8 mouse cellular contexts compared by ENCODE assay signal in the genomic region with DNA sequence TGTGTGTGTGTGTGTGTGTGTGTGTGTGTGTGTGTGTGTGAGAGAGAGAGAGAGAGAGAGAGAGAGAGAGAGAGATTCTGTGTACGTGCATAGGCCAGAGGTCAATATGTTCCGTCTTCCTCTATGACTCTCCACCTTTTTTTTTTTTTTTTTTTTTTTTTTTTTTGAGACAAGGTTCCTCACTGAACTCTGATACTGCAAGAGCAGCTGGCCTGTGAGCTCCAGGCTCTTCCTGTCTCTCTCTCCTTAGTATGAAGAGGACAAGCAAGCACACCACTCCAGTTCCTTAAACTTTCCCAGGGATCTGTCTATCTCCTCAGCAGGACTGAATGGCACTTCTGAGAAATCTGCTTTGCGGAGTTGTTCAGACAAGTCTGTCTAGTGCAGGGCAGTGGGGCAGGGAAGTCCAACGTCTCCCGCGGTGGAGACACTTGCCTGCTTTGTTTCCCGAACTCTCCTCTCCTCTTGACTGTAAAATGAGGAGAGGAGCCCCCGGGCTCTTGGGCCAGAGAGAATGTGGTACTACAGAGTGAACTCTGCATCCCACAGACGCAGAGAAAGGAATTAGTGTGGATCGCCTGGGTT. TPM values are rescaled to one million over a fixed set of nuclear protein-coding genes. Genes with fewer than 3 reads are reported as not detected.
A peak's percentile ranks its signal among the peaks of the same experiment; 100 is the strongest.
DNase-seq lines count a peak whose midpoint lies in the region; ATAC-seq lines count a peak whose summit lies in the region.

No protein-coding gene starts in this region.

- ATAC-seq in kidney, embryonic 14.5 days (ENCODE audit: low FRiP score, low TSS enrichment), result no peak
- no peak for ATAC-seq in hindbrain, embryonic 16.5 days
- no peak for ATAC-seq in midbrain, embryonic 15.5 days (replicated peaks)

- H3K27ac ChIP-seq in kidney, embryonic 14.5 days (ENCODE audit: low read depth, low read length), result peak overlapping the region; percentile 81
- peak overlapping the region; percentile 33 for H3K27ac ChIP-seq in brown adipose tissue, adult 24 weeks (replicated peaks; ENCODE audit: low read depth, low read length)
- H3K27ac ChIP-seq in hindbrain, embryonic 16.5 days (ENCODE audit: low read depth, low read length), result no peak overlapping the region
- H3K27ac ChIP-seq in midbrain, embryonic 15.5 days, result no peak overlapping the region

- H3K9ac ChIP-seq in kidney, embryonic 14.5 days (ENCODE audit: low read depth, low read length), result peak overlapping the region; percentile 76
- H3K9ac ChIP-seq in hindbrain, embryonic 16.5 days (ENCODE audit: low read depth, low read length), result peak overlapping the region; percentile 22; the same call in 1 of the 2 replicates
- H3K9ac ChIP-seq in midbrain, embryonic 15.5 days, result no peak overlapping the region

- H3K4me2 ChIP-seq in kidney, embryonic 14.5 days (replicated peaks; ENCODE audit: low read depth, low read length), result peak overlapping the region; percentile 72
- H3K4me2 ChIP-seq in hindbrain, embryonic 16.5 days (ENCODE audit: low read length), result peak overlapping the region; percentile 66
- H3K4me2 ChIP-seq in midbrain, embryonic 15.5 days, result peak overlapping the region; percentile 62

- no peaks in the 10 kb centered on the region for H3K9me3 ChIP-seq in kidney, embryonic 14.5 days (ENCODE audit: control insufficient read depth, low read length)
- no peaks in the 10 kb centered on the region for H3K9me3 ChIP-seq in hindbrain, embryonic 16.5 days (ENCODE audit: control insufficient read depth, low read length)
- no peaks in the 10 kb centered on the region for H3K9me3 ChIP-seq in midbrain, embryonic 15.5 days

- 5% methylated on average over 10 of the region's 10 CpGs for WGBS in kidney, embryonic 14.5 days
- 9% methylated on average over 10 of the region's 10 CpGs for WGBS in hindbrain, embryonic 16.5 days
- 6% methylated on average over 10 of the region's 10 CpGs for WGBS in midbrain, embryonic 15.5 days

- peaks cover 5% of the 10 kb centered on the region; the same call in 1 of the 2 replicates for H3K36me3 ChIP-seq in kidney, embryonic 14.5 days (ENCODE audit: control insufficient read depth, insufficient read depth, low read length)
- H3K36me3 ChIP-seq in hindbrain, embryonic 16.5 days (ENCODE audit: control insufficient read depth, insufficient read depth, low read length), result no peaks in the 10 kb centered on the region
- no peaks in the 10 kb centered on the region for H3K36me3 ChIP-seq in midbrain, embryonic 15.5 days (replicated peaks)

- H3K4me3 ChIP-seq in kidney, embryonic 14.5 days (ENCODE audit: low read length), result peak overlapping the region; percentile 67
- H3K4me3 ChIP-seq in brown adipose tissue, adult 24 weeks (ENCODE audit: insufficient read depth, low read depth, low read length), result peak overlapping the region; percentile 75
- peak overlapping the region; percentile 46 for H3K4me3 ChIP-seq in hindbrain, embryonic 16.5 days (ENCODE audit: low read length)
- H3K4me3 ChIP-seq in midbrain, embryonic 15.5 days, result peak overlapping the region; percentile 30

- DNase-seq in kidney, adult 18-20 months, result no peak
- DNase-seq in testis, postnatal 10 days (ENCODE audit: low spot score), result no peak
- no peak for DNase-seq in kidney, postnatal 36 days
- no peak for DNase-seq in adrenal gland, postnatal 36 days

- no peaks in the 10 kb centered on the region for H3K27me3 ChIP-seq in kidney, embryonic 14.5 days (ENCODE audit: control insufficient read depth, insufficient read depth, low read length)
- no peaks in the 10 kb centered on the region; the same call in none of the 2 replicates for H3K27me3 ChIP-seq in hindbrain, embryonic 16.5 days (replicated peaks; ENCODE audit: control insufficient read depth, insufficient read depth, low read length)
- peaks cover 3% of the 10 kb centered on the region; the same call in 1 of the 2 replicates for H3K27me3 ChIP-seq in midbrain, embryonic 15.5 days (replicated peaks)

- peaks cover 20% of the 10 kb centered on the region for H3K4me1 ChIP-seq in kidney, embryonic 14.5 days (ENCODE audit: control insufficient read depth, insufficient read depth, low read length)
- 0 out of 2 replicates have a peak, but pooled peaks cover 2% of the 10 kb centered on the region for H3K4me1 ChIP-seq in brown adipose tissue, adult 24 weeks (ENCODE audit: control insufficient read depth, insufficient read depth, insufficient read length, low read length)
- peaks cover 17% of the 10 kb centered on the region for H3K4me1 ChIP-seq in hindbrain, embryonic 16.5 days (ENCODE audit: control insufficient read depth, insufficient read depth, low read depth, low read length)
- H3K4me1 ChIP-seq in midbrain, embryonic 15.5 days, result peaks cover 23% of the 10 kb centered on the region

RNA-seq across cellular contexts. Expression of gene Tuba1c, which starts 0.7 kb away (rescaled TPM):
- polyA plus RNA-seq in kidney, embryonic 14.5 days (2014; fragmentation: Nextera tagmentation; extraction: Ambion mirVana), result 187 and 196 TPM in 2 replicates
- 10.3 and 28.1 TPM in 2 replicates for polyA plus RNA-seq in brown adipose tissue, adult 24 weeks (2012; ENCODE audit: insufficient read depth, insufficient read length, missing spikeins)
- polyA plus RNA-seq in hindbrain, embryonic 16.5 days (2015; fragmentation: Nextera tagmentation; extraction: Ambion mirVana), result 20.8 and 23.3 TPM in 2 replicates
- 16.4 and 20.5 TPM in 2 replicates for polyA plus RNA-seq in midbrain, embryonic 15.5 days (2015; fragmentation: Nextera tagmentation; extraction: Ambion mirVana)
- 100 to 1,000 TPM; 272 to 276 TPM for total RNA-seq in adrenal gland, postnatal 36 days (2021)

RNA-seq across cellular contexts. Expression of gene Prph, which starts 26.0 kb away (rescaled TPM):
- 0.13 and 0.31 TPM in 2 replicates for polyA plus RNA-seq in kidney, embryonic 14.5 days (2014; fragmentation: Nextera tagmentation; extraction: Ambion mirVana)
- not detected in 2 replicates for polyA plus RNA-seq in brown adipose tissue, adult 24 weeks (2012; ENCODE audit: insufficient read depth, insufficient read length, missing spikeins)
- 52.8 and 81.8 TPM in 2 replicates for polyA plus RNA-seq in hindbrain, embryonic 16.5 days (2015; fragmentation: Nextera tagmentation; extraction: Ambion mirVana)
- polyA plus RNA-seq in midbrain, embryonic 15.5 days (2015; fragmentation: Nextera tagmentation; extraction: Ambion mirVana), result 5.7 and 10.3 TPM in 2 replicates
- 1 to 10 TPM; 1.3 to 3.4 TPM for total RNA-seq in adrenal gland, postnatal 36 days (2021)

RNA-seq across cellular contexts. Expression of gene Troap, which starts 45.4 kb away (rescaled TPM):
- 27.3 and 31.7 TPM in 2 replicates for polyA plus RNA-seq in kidney, embryonic 14.5 days (2014; fragmentation: Nextera tagmentation; extraction: Ambion mirVana)
- polyA plus RNA-seq in brown adipose tissue, adult 24 weeks (2012; ENCODE audit: insufficient read depth, insufficient read length, missing spikeins), result not detected in 2 replicates
- polyA plus RNA-seq in hindbrain, embryonic 16.5 days (2015; fragmentation: Nextera tagmentation; extraction: Ambion mirVana), result 5.6 and 8.7 TPM in 2 replicates
- 4.9 and 6.6 TPM in 2 replicates for polyA plus RNA-seq in midbrain, embryonic 15.5 days (2015; fragmentation: Nextera tagmentation; extraction: Ambion mirVana)
- 1 to 10 TPM; 1.1 to 1.6 TPM for total RNA-seq in adrenal gland, postnatal 36 days (2021)

RNA-seq across cellular contexts. Expression of gene C1ql4, which starts 58.7 kb away (rescaled TPM):
- 0.43 and 1.3 TPM in 2 replicates for polyA plus RNA-seq in kidney, embryonic 14.5 days (2014; fragmentation: Nextera tagmentation; extraction: Ambion mirVana)
- polyA plus RNA-seq in brown adipose tissue, adult 24 weeks (2012; ENCODE audit: insufficient read depth, insufficient read length, missing spikeins), result not detected in 2 replicates
- polyA plus RNA-seq in hindbrain, embryonic 16.5 days (2015; fragmentation: Nextera tagmentation; extraction: Ambion mirVana), result 4.0 and 5.7 TPM in 2 replicates
- polyA plus RNA-seq in midbrain, embryonic 15.5 days (2015; fragmentation: Nextera tagmentation; extraction: Ambion mirVana), result 12.4 and 15.3 TPM in 2 replicates
- not detected for total RNA-seq in adrenal gland, postnatal 36 days (2021)

Comparison
In these comparisons a context has a peak if more than half of its experiments do, and no peak if none do; other contexts are left out.
1. H3K27ac ChIP-seq: peak in kidney, embryonic 14.5 days (single experiment) and brown adipose tissue, adult 24 weeks (single experiment); none in hindbrain, embryonic 16.5 days (single experiment) and midbrain, embryonic 15.5 days (single experiment).
2. Peak in every context shown above with its lines, with median percentiles within 50 percentile points of each other: H3K4me2 ChIP-seq and H3K4me3 ChIP-seq.